17 mouse cellular contexts compared by ENCODE assay signal in genomic region chr2:148529900-148530299, GRCm38 (mm10).
"Had no signal": no experiment of that assay in that cellular context is flagged by ENCODE, and none has a peak within 500 bp of the region (broad histone marks: within the 10 kb centered on the region; RNA-seq: fewer than 3 reads in every experiment).

No protein-coding gene starts in this region.

- H3K27ac ChIP-seq: kidney, postnatal 0 days; layer of hippocampus, adult 2 months; limb, embryonic 10.5 days; limb, embryonic 13.5 days; liver, embryonic 12.5 days; liver, embryonic 15.5 days; lung, embryonic 15.5 days; stomach, postnatal 0 days had no signal

- H3K4me3 ChIP-seq: layer of hippocampus, adult 2 months; limb, embryonic 10.5 days; limb, embryonic 13.5 days; liver, embryonic 12.5 days; liver, embryonic 15.5 days; lung, embryonic 15.5 days had no signal

- DNase-seq: layer of hippocampus, adult 9-11 months; liver; midbrain, embryonic 14.5 days; right cerebral cortex, adult 18-20 months; right cerebral cortex, postnatal 14 days; right cerebral cortex, postnatal 4 days; thymus, adult 2 months; thymus, postnatal 14 days; thymus, postnatal 4 days had no signal
